14 mouse cellular contexts compared by ENCODE assay signal in the genomic region with DNA sequence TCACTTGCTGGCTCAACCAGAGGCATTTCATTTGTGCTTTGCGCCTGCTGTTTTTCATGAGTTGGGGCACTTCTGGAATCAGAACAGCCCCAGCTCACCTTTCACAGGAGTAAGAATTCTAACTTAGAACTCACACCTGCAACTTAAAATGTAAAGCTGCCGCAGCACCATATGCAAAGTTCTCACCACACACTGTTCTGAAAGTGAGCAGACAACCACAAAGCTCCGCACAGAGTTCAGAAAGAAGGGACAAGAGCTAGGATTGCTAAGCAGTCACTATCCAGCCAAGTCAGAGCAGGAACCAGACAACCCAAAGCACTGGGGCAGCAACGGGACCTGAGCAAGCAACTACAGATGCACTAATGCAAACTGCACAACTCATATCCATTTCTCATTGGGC. TPM values are rescaled to one million over a fixed set of nuclear protein-coding genes. Genes with fewer than 3 reads are reported as not detected.
A peak's percentile ranks its signal among the peaks of the same experiment; 100 is the strongest.
DNase-seq lines count a peak whose midpoint lies in the region; ATAC-seq lines count a peak whose summit lies in the region.
"Had no signal": no experiment of that assay in that cellular context is flagged by ENCODE, and none has a peak within 500 bp of the region (broad histone marks: within the 10 kb centered on the region; RNA-seq: fewer than 3 reads in every experiment).

No protein-coding gene starts in this region.

- 70% methylated on average over 4 of the region's 4 CpGs for WGBS in heart, embryonic 16.5 days
- 82% methylated on average over 4 of the region's 4 CpGs for WGBS in liver, embryonic 15.5 days (ENCODE audit: insufficient replicate concordance)
- WGBS in embryonic facial prominence, embryonic 13.5 days = 82% methylated on average over 4 of the region's 4 CpGs

- peak overlapping the region; percentile 34; the same call in 1 of the 2 replicates for H3K9ac ChIP-seq in heart, embryonic 16.5 days (ENCODE audit: low read length)
- no peak overlapping the region for H3K9ac ChIP-seq in liver, embryonic 15.5 days
- 0 out of 2 replicates have a peak overlapping the region, but pooled peaks have one; percentile 4 for H3K9ac ChIP-seq in embryonic facial prominence, embryonic 13.5 days

- no peak overlapping the region for H3K4me3 ChIP-seq in heart, embryonic 16.5 days (ENCODE audit: low read length)
- no peak overlapping the region for H3K4me3 ChIP-seq in liver, embryonic 15.5 days (replicated peaks)
- no peak overlapping the region for H3K4me3 ChIP-seq in embryonic facial prominence, embryonic 13.5 days

- peaks cover 13% of the 10 kb centered on the region for H3K36me3 ChIP-seq in heart, embryonic 16.5 days (ENCODE audit: control insufficient read depth, insufficient read depth)
- peaks cover 75% of the 10 kb centered on the region for H3K36me3 ChIP-seq in liver, embryonic 15.5 days (replicated peaks)
- peaks cover 36% of the 10 kb centered on the region for H3K36me3 ChIP-seq in embryonic facial prominence, embryonic 13.5 days

- H3K27me3 ChIP-seq in heart, embryonic 16.5 days (ENCODE audit: control insufficient read depth, insufficient read depth, low read length) = no peaks in the 10 kb centered on the region
- H3K27me3 ChIP-seq in liver, embryonic 15.5 days = no peaks in the 10 kb centered on the region
- H3K27me3 ChIP-seq in embryonic facial prominence, embryonic 13.5 days = no peaks in the 10 kb centered on the region

- H3K4me2 ChIP-seq in heart, embryonic 16.5 days (ENCODE audit: low read depth, low read length) = peak overlapping the region; percentile 27; the same call in 1 of the 2 replicates
- peak overlapping the region; percentile 21; the same call in 1 of the 2 replicates for H3K4me2 ChIP-seq in liver, embryonic 15.5 days
- peak overlapping the region; percentile 16; the same call in 1 of the 2 replicates for H3K4me2 ChIP-seq in embryonic facial prominence, embryonic 13.5 days

- peaks cover 58% of the 10 kb centered on the region for H3K4me1 ChIP-seq in heart, embryonic 16.5 days (ENCODE audit: control insufficient read depth, insufficient read depth, low read length)
- peaks cover 74% of the 10 kb centered on the region for H3K4me1 ChIP-seq in liver, embryonic 15.5 days (replicated peaks)
- H3K4me1 ChIP-seq in embryonic facial prominence, embryonic 13.5 days = peaks cover 68% of the 10 kb centered on the region

- ATAC-seq in heart, embryonic 16.5 days (replicated peaks; ENCODE audit: extremely low read depth, insufficient read depth, low FRiP score) = no peak
- no peak for ATAC-seq in liver, embryonic 15.5 days (ENCODE audit: insufficient read depth)
- ATAC-seq in embryonic facial prominence, embryonic 13.5 days (ENCODE audit: insufficient number of reproducible peaks, insufficient read depth, low FRiP score, low TSS enrichment, low read depth) = no peak
- ATAC-seq: forebrain, embryonic 16.5 days had no signal

- peaks cover 4% of the 10 kb centered on the region; the same call in 1 of the 2 replicates for H3K9me3 ChIP-seq in heart, embryonic 16.5 days (replicated peaks; ENCODE audit: control insufficient read depth, low read length)
- H3K9me3 ChIP-seq in liver, embryonic 15.5 days (replicated peaks) = no peaks in the 10 kb centered on the region
- H3K9me3 ChIP-seq in embryonic facial prominence, embryonic 13.5 days = no peaks in the 10 kb centered on the region

- no peak for DNase-seq in heart, postnatal 14 days
- DNase-seq in liver = no peak
- DNase-seq in CD4-positive helper T cell, adult 2 months (ENCODE audit: low read depth, low spot score) = peak; percentile 14
- no peak for DNase-seq in adrenal gland, adult 2 months
- DNase-seq in right cerebral cortex, postnatal 10 days (ENCODE audit: low spot score in 2 of 2) = no peak
- DNase-seq: adrenal gland, adult 8-10 months; cerebellum, adult 9-11 months; gastrocnemius, postnatal 14 days; layer of hippocampus, adult 9-11 months; thymus, adult 18-20 months had no signal

- intact Hi-C loops in heart, postnatal 14 days (cut with DNase I) = no loop called here

- no peak overlapping the region for H3K27ac ChIP-seq in heart, embryonic 16.5 days (ENCODE audit: low read length)
- H3K27ac ChIP-seq in liver, embryonic 15.5 days (replicated peaks) = no peak overlapping the region
- no peak overlapping the region for H3K27ac ChIP-seq in embryonic facial prominence, embryonic 13.5 days

RNA-seq across cellular contexts. Expression of a gene that starts 7.4 kb away (rescaled TPM):
- 1.4 and 1.6 TPM in 2 replicates for polyA plus RNA-seq in heart, embryonic 16.5 days (2015; fragmentation: Nextera tagmentation; extraction: Ambion mirVana)
- total RNA-seq in heart, postnatal 14 days (2021) = 10 to 100 TPM; 39.6 to 41.7 TPM
- 1.8 and 2.3 TPM in 2 replicates for polyA plus RNA-seq in liver, embryonic 15.5 days (2015; fragmentation: Nextera tagmentation; extraction: Ambion mirVana)
- 3.1 and 3.9 TPM in 2 replicates for polyA plus RNA-seq in embryonic facial prominence, embryonic 13.5 days (2015; fragmentation: Nextera tagmentation; extraction: Ambion mirVana)
- total RNA-seq in adrenal gland, adult 2 months (2021) = 10 to 100 TPM; 43.9 to 65.5 TPM
- polyA plus RNA-seq in adrenal gland, adult 2 months (2012; rRNA removed) = 16.4 and 18.6 TPM in 2 replicates

RNA-seq across cellular contexts. Expression of a gene that starts 30.7 kb away (rescaled TPM):
- 10.8 and 11.8 TPM in 2 replicates for polyA plus RNA-seq in heart, embryonic 16.5 days (2015; fragmentation: Nextera tagmentation; extraction: Ambion mirVana)
- total RNA-seq in heart, postnatal 14 days (2021) = 10 to 100 TPM; 16.9 to 19.3 TPM
- 4.4 and 4.9 TPM in 2 replicates for polyA plus RNA-seq in liver, embryonic 15.5 days (2015; fragmentation: Nextera tagmentation; extraction: Ambion mirVana)
- polyA plus RNA-seq in embryonic facial prominence, embryonic 13.5 days (2015; fragmentation: Nextera tagmentation; extraction: Ambion mirVana) = 26.0 and 29.3 TPM in 2 replicates
- total RNA-seq in adrenal gland, adult 2 months (2021) = 10 to 100 TPM; 26.1 to 27.0 TPM
- not detected in 2 replicates for polyA plus RNA-seq in adrenal gland, adult 2 months (2012; rRNA removed)

RNA-seq across cellular contexts. Expression of a gene that starts 30.9 kb away (rescaled TPM):
- 89.3 and 104 TPM in 2 replicates for polyA plus RNA-seq in heart, embryonic 16.5 days (2015; fragmentation: Nextera tagmentation; extraction: Ambion mirVana)
- total RNA-seq in heart, postnatal 14 days (2021) = 10 to 100 TPM; 66.1 to 73.9 TPM
- 59.2 and 64.1 TPM in 2 replicates for polyA plus RNA-seq in liver, embryonic 15.5 days (2015; fragmentation: Nextera tagmentation; extraction: Ambion mirVana)
- 96.6 and 99.5 TPM in 2 replicates for polyA plus RNA-seq in embryonic facial prominence, embryonic 13.5 days (2015; fragmentation: Nextera tagmentation; extraction: Ambion mirVana)
- 100 to 1,000 TPM; 133 to 138 TPM for total RNA-seq in adrenal gland, adult 2 months (2021)
- 19.3 and 24.8 TPM in 2 replicates for polyA plus RNA-seq in adrenal gland, adult 2 months (2012; rRNA removed)

RNA-seq across cellular contexts. Expression of a gene that starts 30.9 kb away (rescaled TPM):
- polyA plus RNA-seq in heart, embryonic 16.5 days (2015; fragmentation: Nextera tagmentation; extraction: Ambion mirVana) = 4.3 and 4.9 TPM in 2 replicates
- total RNA-seq in heart, postnatal 14 days (2021) = 1 to 10 TPM; 5.9 to 6.7 TPM
- polyA plus RNA-seq in liver, embryonic 15.5 days (2015; fragmentation: Nextera tagmentation; extraction: Ambion mirVana) = 3.4 and 3.6 TPM in 2 replicates
- 7.5 and 7.6 TPM in 2 replicates for polyA plus RNA-seq in embryonic facial prominence, embryonic 13.5 days (2015; fragmentation: Nextera tagmentation; extraction: Ambion mirVana)
- 10 to 100 TPM; 11.6 to 16.6 TPM for total RNA-seq in adrenal gland, adult 2 months (2021)
- 70.8 and 82.0 TPM in 2 replicates for polyA plus RNA-seq in adrenal gland, adult 2 months (2012; rRNA removed)
